Mouse (Mus musculus) ES-Bruce4 (cell line): Measurements from ENCODE around the gene Cpeb1. TPM values are rescaled to one million over a fixed set of nuclear protein-coding genes. Genes with fewer than 3 reads are reported as not detected.

Source experiments
- H3K27ac ChIP-seq: 2 replicates; pipeline ENCODE4 v1.5.1; 2012; ENCODE audit warnings: low read length, inconsistent platforms; ENCODE audit not compliant: insufficient read depth
- H3K27me3 ChIP-seq: 2 replicates; pipeline ENCODE4 v1.6.1; 2012; ENCODE audit warnings: mild to moderate bottlenecking, low read length, inconsistent platforms; ENCODE audit not compliant: control insufficient read depth, poor library complexity, insufficient read depth, severe bottlenecking
- H3K36me3 ChIP-seq: 2 replicates; pipeline ENCODE4 v1.6.1; 2012; ENCODE audit warnings: inconsistent platforms, mild to moderate bottlenecking, low read length, moderate library complexity; ENCODE audit not compliant: control insufficient read depth, poor library complexity, insufficient read depth, severe bottlenecking
- H3K4me1 ChIP-seq: one replicate; pipeline ENCODE4 v1.8.1; 2011; ENCODE audit warnings: low read length; ENCODE audit not compliant: control insufficient read depth, insufficient read depth
- H3K4me3 ChIP-seq: 2 replicates; pipeline ENCODE4 v1.5.1; 2011; ENCODE audit warnings: low read depth, mild to moderate bottlenecking, low read length
- H3K9ac ChIP-seq: 2 replicates; pipeline ENCODE4 v1.6.1; 2012; ENCODE audit warnings: low read depth, mild to moderate bottlenecking, inconsistent platforms; ENCODE audit not compliant: poor library complexity, severe bottlenecking
- H3K9me3 ChIP-seq: replicated peaks from 2 replicates; pipeline ENCODE4 v1.6.1; 2012; ENCODE audit warnings: mild to moderate bottlenecking, low read length, inconsistent platforms; ENCODE audit not compliant: control insufficient read depth, poor library complexity, insufficient read depth, severe bottlenecking
- CTCF ChIP-seq: IDR thresholded peaks from one replicate; pipeline ENCODE4 v1.8.1; 2011; ENCODE audit warnings: low read depth, low read length
- EP300 ChIP-seq: IDR thresholded peaks from 2 replicates; pipeline ENCODE4 v1.6.1; 2011; ENCODE audit warnings: low read depth, low read length; ENCODE audit not compliant: insufficient read depth
- POLR2A ChIP-seq: IDR thresholded peaks from one replicate; pipeline ENCODE4 v1.8.1; 2011; ENCODE audit warnings: low read length; ENCODE audit not compliant: insufficient read depth
- polyA plus RNA-seq: library from polyadenylated mRNA; stranded (reverse); fragments of >200 nt; gene quantifications from 2 replicates; pipeline ENCODE4 v1.2.4, GENCODE M21; 2011; ENCODE audit warnings: low read depth; ENCODE audit not compliant: missing spikeins, insufficient read depth, insufficient read length

Gene Cpeb1
- polyA plus RNA-seq, 1 experiment, result 14.8 TPM

DNA sequence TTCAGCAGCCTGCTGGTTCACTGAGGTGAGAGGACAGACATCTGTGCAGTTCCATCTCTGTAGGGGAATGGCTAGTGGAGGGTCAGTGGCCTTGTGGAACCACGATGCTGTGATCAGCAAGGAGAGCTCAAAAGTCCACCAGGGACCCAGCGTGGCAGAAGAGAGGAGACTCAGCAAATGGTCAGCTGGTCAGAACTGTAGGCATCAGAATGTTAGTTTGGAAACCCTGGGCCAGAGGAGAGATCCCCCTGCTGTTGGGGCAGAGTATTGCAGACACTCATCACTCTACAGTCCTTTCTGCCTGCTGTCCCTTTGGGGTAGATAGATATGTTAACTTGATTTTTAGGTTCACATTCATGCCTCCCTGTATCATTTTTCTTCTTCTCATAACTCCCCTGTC, 151.6 kb downstream of the Cpeb1 start:
- H3K4me1 ChIP-seq, result no peaks in the 10 kb centered on the region
- no peaks in the 10 kb centered on the region for H3K36me3 ChIP-seq
- H3K9ac ChIP-seq, result no peak overlapping the region
- no peaks in the 10 kb centered on the region for H3K27me3 ChIP-seq
- H3K4me3 ChIP-seq, result no peak overlapping the region
- H3K9me3 ChIP-seq, result no peaks in the 10 kb centered on the region
- TF ChIP-seq POLR2A, result no peak
- no peak for TF ChIP-seq EP300
- no peak for TF ChIP-seq CTCF
- H3K27ac ChIP-seq, result no peak overlapping the region

- H3K27ac ChIP-seq, result no peak overlapping the region
- no peaks in the 10 kb centered on the region for H3K9me3 ChIP-seq
- no peak overlapping the region for H3K4me3 ChIP-seq
- no peaks in the 10 kb centered on the region for H3K36me3 ChIP-seq
- H3K9ac ChIP-seq, result no peak overlapping the region
- H3K4me1 ChIP-seq, result no peaks in the 10 kb centered on the region
- TF ChIP-seq POLR2A (no peak), CTCF (no peak), EP300 (no peak)
- H3K27me3 ChIP-seq, result no peaks in the 10 kb centered on the region
These were observed 153.9 kb downstream of the Cpeb1 start for GRCm38 (mm10) chr7:81301323-81301722.

DNA sequence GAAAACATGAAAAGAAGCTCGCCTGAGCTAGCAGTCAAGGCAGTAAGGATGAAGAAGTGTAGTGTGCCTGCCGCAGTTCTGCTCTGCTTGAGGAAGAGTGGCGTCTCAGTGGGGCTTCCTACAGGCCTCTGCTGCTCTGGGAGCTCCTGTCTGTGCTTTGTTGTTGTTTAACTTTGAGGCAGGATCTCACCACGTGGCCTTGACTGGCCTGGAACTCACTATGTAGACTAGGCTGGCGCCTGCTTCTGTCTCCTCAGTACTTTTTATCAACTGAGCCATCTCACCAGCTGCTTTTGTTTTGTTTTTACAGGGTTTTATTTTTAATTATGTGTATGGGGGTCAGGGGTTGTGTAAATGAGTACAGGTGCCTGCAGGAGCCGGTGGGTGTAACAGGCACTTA, 157.1 kb downstream of the Cpeb1 start:
- no peaks in the 10 kb centered on the region for H3K27me3 ChIP-seq
- no peaks in the 10 kb centered on the region for H3K9me3 ChIP-seq
- H3K4me3 ChIP-seq, result no peak overlapping the region
- no peak for TF ChIP-seq EP300
- no peak overlapping the region for H3K9ac ChIP-seq
- no peaks in the 10 kb centered on the region for H3K36me3 ChIP-seq
- H3K27ac ChIP-seq, result no peak overlapping the region
- no peaks in the 10 kb centered on the region for H3K4me1 ChIP-seq

Other genes with a start within 250 kb of the Cpeb1 start
- 7.0 and 7.4 TPM in 2 replicates for gene Pde8a, start 241.9 kb downstream of the Cpeb1 start, polyA plus RNA-seq
- gene Rps17, start 110.2 kb downstream of the Cpeb1 start, polyA plus RNA-seq, result 2,551 and 2,648 TPM in 2 replicates
- gene Ap3b2, start 38.5 kb upstream of the Cpeb1 start, polyA plus RNA-seq, result 6.7 and 7.2 TPM in 2 replicates
- gene BC048679, start 42.8 kb upstream of the Cpeb1 start, polyA plus RNA-seq, result not detected in 2 replicates
- gene Fsd2, start 111.5 kb upstream of the Cpeb1 start, polyA plus RNA-seq, result not detected in 2 replicates
- gene Whamm, start 115.8 kb upstream of the Cpeb1 start, polyA plus RNA-seq, result 11.1 and 12.0 TPM in 2 replicates